Mouse (Mus musculus) thymus, adult 2 months (tissue): ENCODE measurements around the gene Olfr1381.
"Not testable (repeated sequence)": the region's sequence is repeated elsewhere in the genome, so short reads cannot be mapped to it uniquely, and the experiment has no call there.

Source experiments
- CTCF ChIP-seq: fragments of 200-500 bp; IDR thresholded peaks from 2 replicates; pipeline ENCODE4 v1.5.1; 2012; ENCODE audit warnings: mild to moderate bottlenecking, control low read depth, low read length, moderate library complexity, borderline replicate concordance; ENCODE audit not compliant: control insufficient read depth, poor library complexity, insufficient read depth; ENCODE audit errors: extremely low read depth
- POLR2A ChIP-seq: fragments of 200-500 bp; IDR thresholded peaks from 2 replicates; pipeline ENCODE4 v1.6.1; 2012; ENCODE audit warnings: mild to moderate bottlenecking, low read length, control low read depth, moderate library complexity; ENCODE audit not compliant: control insufficient read depth, poor library complexity, insufficient read depth; ENCODE audit errors: extremely low read depth

DNA sequence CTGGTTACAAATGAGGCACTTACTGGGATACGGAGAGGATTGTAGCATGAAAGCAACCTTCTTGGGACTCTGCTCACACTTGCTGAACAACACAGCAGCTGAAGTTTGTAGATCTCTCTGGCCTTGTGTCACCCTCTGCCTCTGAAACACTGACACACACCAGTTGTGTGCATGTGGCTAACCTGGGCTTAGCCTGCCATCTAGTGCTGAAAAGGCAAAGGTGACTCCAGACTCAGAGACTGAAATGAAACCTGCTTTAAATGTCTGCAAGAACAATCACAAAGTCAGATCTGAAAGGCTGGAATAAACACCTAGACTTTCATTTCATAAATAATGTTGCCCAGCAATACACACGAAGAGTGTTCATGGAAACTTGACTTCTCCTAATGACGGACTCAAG lies 10.8 kb downstream of the Olfr1381 start:
- not testable (repeated sequence) for TF ChIP-seq CTCF, POLR2A
